Mouse (Mus musculus) small intestine, adult 2 months (tissue): ENCODE results near the gene Micu1. TPM values are rescaled to one million over a fixed set of nuclear protein-coding genes. Genes with fewer than 3 reads are reported as not detected.
A peak's percentile ranks its signal among the peaks of the same experiment; 100 is the strongest.
"Not testable (repeated sequence)": the region's sequence is repeated elsewhere in the genome, so short reads cannot be mapped to it uniquely, and the experiment has no call there.

Experiments
- H3K27ac ChIP-seq: fragments of 200-500 bp; 2 replicates; pipeline ENCODE4 v1.5.1; 2012; ENCODE audit warnings: low read depth, low read length, control low read depth, inconsistent platforms; ENCODE audit not compliant: insufficient read depth
- H3K27me3 ChIP-seq: fragments of 200-500 bp; 2 replicates; pipeline ENCODE4 v1.6.1; 2012; ENCODE audit warnings: mild to moderate bottlenecking, moderate library complexity, low read length, inconsistent platforms; ENCODE audit not compliant: control insufficient read depth, insufficient read depth
- H3K36me3 ChIP-seq: fragments of 200-500 bp; 2 replicates; pipeline ENCODE4 v1.6.1; 2012; ENCODE audit warnings: mild to moderate bottlenecking, low read length, control low read depth, inconsistent platforms; ENCODE audit not compliant: control insufficient read depth, insufficient read depth
- H3K4me1 ChIP-seq: fragments of 200-500 bp; 2 replicates; pipeline ENCODE4 v1.6.1; 2012; ENCODE audit warnings: low read length, inconsistent platforms, mixed read lengths; ENCODE audit not compliant: control insufficient read depth, insufficient read depth, insufficient read length
- H3K4me3 ChIP-seq: fragments of 200-500 bp; 2 replicates; pipeline ENCODE4 v1.5.1; 2012; ENCODE audit warnings: low read depth, mild to moderate bottlenecking, control low read depth, inconsistent platforms, low read length, moderate library complexity
- CTCF ChIP-seq: fragments of 200-500 bp; IDR thresholded peaks from 2 replicates; pipeline ENCODE4 v1.5.1; 2012; ENCODE audit warnings: low read depth, mild to moderate bottlenecking, control low read depth, inconsistent platforms, low read length, moderate library complexity, mixed read lengths; ENCODE audit not compliant: insufficient replicate concordance, insufficient read length; ENCODE audit errors: extremely low read depth
- POLR2A ChIP-seq: fragments of 200-500 bp; IDR thresholded peaks from 2 replicates; pipeline ENCODE4 v1.6.1; 2012; ENCODE audit warnings: low read depth, mild to moderate bottlenecking, control low read depth, inconsistent platforms, low read length, moderate library complexity
- WGBS: fragments of 180-500 bp; shearing (Covaris S2); methylation state at CpG from one replicate; pipeline ENCODE4 v1.1.7; 2018; 5-methylcytosine and 5-hydroxymethylcytosine counted together
- polyA plus RNA-seq: library from polyadenylated mRNA; depleted of rRNA; stranded (reverse); fragments of >200 nt; gene quantifications from 2 replicates; pipeline ENCODE4 v1.2.3, GENCODE M21; 2012

Micu1 gene
- polyA plus RNA-seq, 1 experiment, result 134 TPM

DNA sequence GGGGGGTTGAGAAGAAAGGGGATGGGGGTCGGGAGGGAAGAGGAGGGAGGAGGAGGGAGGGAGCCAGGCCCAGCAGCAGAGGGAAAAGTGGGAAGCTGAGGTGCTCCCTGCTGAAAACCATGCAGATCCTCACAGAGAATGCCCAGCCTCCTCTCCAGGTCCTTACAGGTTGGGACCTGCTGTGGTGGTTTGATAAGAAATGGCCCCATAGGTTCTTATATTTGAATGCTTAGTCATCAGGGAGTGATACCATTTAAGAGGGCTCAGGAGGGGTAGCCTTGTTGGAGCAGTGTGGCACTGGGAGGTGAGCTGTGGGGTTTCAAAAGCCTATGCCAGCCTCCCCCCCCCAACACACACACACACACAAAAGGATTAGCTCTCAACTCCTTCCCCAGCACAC, 173.1 kb downstream of the Micu1 start:
- no peaks in the 10 kb centered on the region for H3K27me3 ChIP-seq
- no peak overlapping the region for H3K4me3 ChIP-seq
- H3K4me1 ChIP-seq, result peaks cover 6% of the 10 kb centered on the region; the same call in 1 of the 2 replicates
- 77% methylated on average over 1 of the region's 1 CpGs for WGBS
- no peak overlapping the region for H3K27ac ChIP-seq
- TF ChIP-seq CTCF (no peak), POLR2A (no peak)
- H3K36me3 ChIP-seq, result no peaks in the 10 kb centered on the region

DNA sequence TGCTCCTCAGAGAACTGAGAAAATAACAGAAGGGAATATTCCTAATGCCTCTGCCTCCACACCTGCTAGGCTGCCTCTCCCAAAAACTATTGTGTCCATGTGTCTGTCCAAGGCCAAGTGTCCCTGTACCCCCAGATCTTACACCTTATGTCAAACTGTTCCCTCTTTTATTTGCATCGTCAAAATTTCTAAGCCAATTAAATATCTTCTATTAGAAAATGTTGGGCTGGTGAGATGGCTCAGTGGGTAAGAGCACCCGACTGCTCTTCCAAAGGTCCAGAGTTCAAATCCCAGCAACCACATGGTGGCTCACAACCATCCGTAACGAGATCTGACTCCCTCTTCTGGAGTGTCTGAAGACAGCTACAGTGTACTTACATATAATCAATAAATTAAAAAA, 174.4 kb downstream of the Micu1 start:
- not testable (repeated sequence) for H3K27ac ChIP-seq, H3K36me3 ChIP-seq, H3K4me1 ChIP-seq, H3K4me3 ChIP-seq, H3K27me3 ChIP-seq
- 89% methylated on average over 4 of the region's 4 CpGs for WGBS

DNA sequence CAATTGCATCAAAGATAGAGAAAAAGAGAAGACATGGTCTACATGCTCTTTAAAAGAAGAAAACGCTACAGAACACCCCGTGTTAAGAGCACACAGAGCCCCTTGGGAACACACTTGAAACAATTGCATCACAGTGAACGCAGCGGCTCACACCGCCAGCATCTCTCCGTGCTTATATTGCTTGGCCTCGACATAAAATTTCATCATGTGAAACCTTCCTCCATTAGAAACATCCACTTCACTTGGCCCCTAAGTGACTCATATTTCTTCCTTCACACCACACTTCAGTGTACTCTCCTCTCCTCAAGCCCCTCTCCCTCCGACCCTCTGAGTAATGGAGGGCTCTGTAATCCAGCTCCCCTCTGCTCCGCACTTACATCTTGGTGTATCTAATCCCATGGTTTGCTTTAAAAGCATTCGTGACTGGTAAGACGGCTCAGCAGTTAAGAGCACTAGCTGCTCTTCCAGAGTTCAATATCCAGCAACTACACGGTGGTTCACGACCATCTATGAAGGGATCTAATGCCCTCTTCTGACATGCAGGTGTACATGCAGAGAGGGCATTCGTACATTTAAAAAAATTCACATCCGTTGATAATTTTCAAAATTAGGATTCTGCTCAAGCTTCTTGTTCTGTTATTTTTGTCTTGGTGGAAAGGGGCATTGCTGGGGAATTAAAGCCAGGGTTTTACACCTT, 175.3 kb downstream of the Micu1 start:
- Histone ChIP-seq H3K27me3 (no peaks in the 10 kb centered on the region), H3K4me1 (peaks cover 15% of the 10 kb centered on the region; the same call in 1 of the 2 replicates), H3K4me3 (no peak overlapping the region), H3K27ac (no peak overlapping the region), H3K36me3 (no peaks in the 10 kb centered on the region)
- WGBS, result 80% methylated on average over 15 of the region's 15 CpGs
- TF ChIP-seq POLR2A (no peak), CTCF (no peak)

DNA sequence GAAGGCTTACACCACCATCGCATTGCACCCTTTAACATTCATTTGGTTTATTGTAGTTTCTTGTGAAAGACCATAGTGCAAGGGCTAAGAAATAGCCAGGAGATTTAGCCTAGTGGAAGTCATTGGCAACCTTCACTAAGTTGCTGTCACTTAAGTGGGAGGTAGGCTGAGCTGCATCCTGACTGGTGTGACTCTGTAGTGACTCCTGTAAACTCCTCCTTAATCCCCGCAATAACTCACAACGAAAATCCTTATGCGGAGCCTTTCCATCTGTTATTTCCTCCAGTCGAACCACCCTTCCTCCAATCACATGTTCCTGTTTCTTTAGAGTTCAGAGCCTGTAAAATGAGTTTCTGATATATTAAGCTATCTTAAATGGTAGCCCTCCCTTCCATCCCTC, 176.5 kb downstream of the Micu1 start:
- TF ChIP-seq CTCF (no peak), POLR2A (no peak)
- peak overlapping the region; percentile 87; the same call in 1 of the 2 replicates for H3K4me3 ChIP-seq
- H3K27ac ChIP-seq, result peak overlapping the region; percentile 72
- H3K36me3 ChIP-seq, result no peaks in the 10 kb centered on the region
- H3K4me1 ChIP-seq, result peaks cover 11% of the 10 kb centered on the region; the same call in 1 of the 2 replicates
- WGBS, result 9% methylated on average over 5 of the region's 5 CpGs
- H3K27me3 ChIP-seq, result no peaks in the 10 kb centered on the region

DNA sequence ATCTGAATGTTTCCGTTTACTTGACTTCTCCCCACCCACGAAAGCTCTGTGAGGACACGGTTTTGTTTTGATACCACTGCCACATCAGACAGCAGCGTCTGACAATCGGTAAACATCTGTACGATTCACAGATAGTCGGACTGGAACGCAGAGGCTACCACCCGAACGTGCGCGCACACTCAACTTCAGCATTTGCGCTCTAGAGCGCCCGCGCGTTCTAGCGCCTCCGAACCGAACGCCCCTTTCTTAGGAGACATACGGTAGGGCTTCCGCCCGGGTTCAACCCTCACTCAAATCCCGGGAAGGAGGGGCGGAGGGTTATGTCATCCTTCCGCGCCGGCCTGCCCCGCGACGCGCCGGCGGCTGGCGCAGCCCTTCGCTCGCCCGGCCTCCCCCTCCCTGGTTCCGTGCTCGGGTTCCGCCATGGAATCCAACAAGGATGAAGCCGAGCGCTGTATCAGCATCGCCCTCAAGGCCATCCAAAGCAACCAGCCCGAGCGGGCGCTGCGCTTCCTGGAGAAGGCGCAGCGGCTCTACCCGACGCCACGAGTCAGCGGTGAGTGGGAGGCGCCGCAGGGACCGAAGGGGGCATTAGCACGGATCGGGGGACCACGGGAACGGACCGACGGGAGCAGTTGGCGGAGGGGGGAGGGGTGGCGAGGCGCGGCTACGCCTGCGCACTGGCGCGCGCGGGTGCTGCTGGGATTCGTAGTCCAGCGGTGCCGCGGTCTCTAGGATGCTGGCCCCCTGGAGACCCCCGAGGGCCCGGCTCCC, 177.2 kb downstream of the Micu1 start, which contains the start of gene Dnajb12:
Gene Dnajb12, plus strand, starts transcription at position 302 of the 774 bp plus-strand sequence.
- no peaks in the 10 kb centered on the region for H3K27me3 ChIP-seq
- TF ChIP-seq POLR2A, result peak; percentile 55; the same call in 1 of the 2 replicates
- TF ChIP-seq CTCF, result no peak
- H3K27ac ChIP-seq, result peak within 1 kb of the TSS; percentile 100
- H3K36me3 ChIP-seq, result no peaks in the 10 kb centered on the region
- H3K4me1 ChIP-seq, result peaks cover 12% of the 10 kb centered on the region; the same call in 1 of the 2 replicates
- H3K4me3 ChIP-seq, result peak within 1 kb of the TSS; percentile 87
- WGBS, result under 1% methylated on average over 80 of the region's 80 CpGs

DNA sequence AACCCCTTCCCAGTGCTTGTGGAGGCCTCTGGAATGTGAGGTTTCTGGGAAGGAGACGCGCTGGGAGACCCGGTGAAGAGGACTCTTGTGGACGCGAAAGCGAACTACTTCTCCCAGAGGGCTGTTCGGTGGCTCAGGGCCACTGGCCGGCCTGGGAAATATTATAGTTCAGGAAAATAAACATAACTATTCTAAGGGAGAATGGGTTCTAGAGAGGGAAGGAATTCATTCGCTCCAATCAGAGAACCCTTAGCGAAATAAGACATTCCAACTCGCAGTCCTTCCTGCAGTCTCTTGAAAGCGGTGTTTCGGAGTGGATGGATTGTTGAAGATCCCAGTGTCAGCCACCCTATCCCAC, 177.7 kb downstream of the Micu1 start:
- no peak for TF ChIP-seq POLR2A
- TF ChIP-seq CTCF, result no peak
- under 1% methylated on average over 13 of the region's 13 CpGs for WGBS

DNA sequence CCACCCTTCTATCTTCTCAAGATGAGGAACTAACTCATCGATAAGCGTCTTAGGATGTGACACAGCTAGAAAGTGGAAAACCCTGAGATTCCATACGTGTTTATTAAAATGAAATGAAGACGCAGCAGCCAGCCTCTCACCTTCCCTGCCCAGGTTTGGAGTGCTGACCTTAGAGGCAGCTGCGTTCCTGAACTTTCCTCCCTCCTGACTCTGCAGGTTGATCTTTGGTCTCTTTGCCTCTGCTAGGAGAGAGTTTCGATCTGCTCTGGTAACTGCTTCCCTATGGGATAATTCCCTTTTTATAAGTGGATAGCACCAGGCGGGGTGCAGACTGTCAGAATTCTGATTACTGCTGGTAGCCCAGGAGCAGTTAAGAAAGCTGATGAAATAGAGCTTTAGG, 178.6 kb downstream of the Micu1 start:
- 24% methylated on average over 7 of the region's 7 CpGs for WGBS
- H3K4me3 ChIP-seq, result peak overlapping the region; percentile 19; the same call in 1 of the 2 replicates
- TF ChIP-seq POLR2A (peak; percentile 55; the same call in 1 of the 2 replicates), CTCF (no peak)
- no peaks in the 10 kb centered on the region for H3K36me3 ChIP-seq
- no peaks in the 10 kb centered on the region for H3K27me3 ChIP-seq
- peaks cover 18% of the 10 kb centered on the region; the same call in 1 of the 2 replicates for H3K4me1 ChIP-seq
- peak overlapping the region; percentile 100 for H3K27ac ChIP-seq

More for the DNA sequence above, 177.7 kb downstream of the Micu1 start:
- Histone ChIP-seq H3K27ac (peak overlapping the region; percentile 100), H3K4me3 (peak overlapping the region; percentile 87), H3K4me1 (peaks cover 13% of the 10 kb centered on the region; the same call in 1 of the 2 replicates), H3K27me3 (no peaks in the 10 kb centered on the region), H3K36me3 (no peaks in the 10 kb centered on the region)
